Mouse (Mus musculus) testis, adult 2 months (tissue): Measurements from ENCODE around the gene Tmem150c.

Experiments used
- CTCF ChIP-seq: fragments of 200-500 bp; IDR thresholded peaks from 2 replicates; pipeline ENCODE4 v1.5.1; 2012; ENCODE audit warnings: low read depth, mild to moderate bottlenecking, inconsistent platforms, low read length, moderate library complexity; ENCODE audit not compliant: control insufficient read depth, insufficient read depth, insufficient replicate concordance
- POLR2A ChIP-seq: fragments of 200-500 bp; IDR thresholded peaks from 2 replicates; pipeline ENCODE4 v1.6.1; 2012; ENCODE audit warnings: low read depth, mild to moderate bottlenecking, inconsistent platforms, low read length, moderate library complexity; ENCODE audit not compliant: control insufficient read depth

- TF ChIP-seq CTCF: no peak
- TF ChIP-seq POLR2A: no peak
Observed at GRCm38 (mm10) chr5:100163368-100163767, 3.8 kb upstream of the Tmem150c start.
